Mouse (Mus musculus): ENCODE results near the gene Sectm1b. TPM values are rescaled to one million over a fixed set of nuclear protein-coding genes. Genes with fewer than 3 reads are reported as not detected.

Sectm1b gene
- polyA plus RNA-seq, 1 experiment from 2014 or later, result not detected

DNA sequence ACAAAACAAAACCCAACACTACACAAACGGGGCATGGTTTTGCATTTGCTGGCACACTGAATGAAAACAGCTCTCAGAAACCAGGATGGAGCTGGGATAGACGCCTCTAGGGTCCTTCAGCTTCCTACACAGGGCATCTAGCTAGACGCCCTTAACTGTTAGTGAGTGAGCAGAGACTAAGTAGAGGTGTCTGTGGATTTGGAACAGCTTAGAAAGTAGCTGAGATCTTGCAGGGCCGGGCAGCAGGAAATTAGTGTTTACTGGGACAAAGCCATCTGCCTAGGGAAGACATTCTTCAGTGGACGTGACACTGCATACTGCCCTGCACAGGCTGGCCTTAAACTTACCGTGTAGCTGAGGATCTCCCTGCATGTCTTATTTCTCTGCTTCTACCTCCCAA lies 47.9 kb downstream of the Sectm1b start:
- Histone ChIP-seq H3K27me3 (no peaks in the 10 kb centered on the region), H3K9me3 (no peaks in the 10 kb centered on the region), H3K4me3 (no peak overlapping the region), H3K9ac (no peak overlapping the region), H3K4me1 (peaks cover 15% of the 10 kb centered on the region), H3K36me3 (no peaks in the 10 kb centered on the region), H3K4me2 (peak overlapping the region; percentile 57; the same call in 1 of the 2 replicates), H3K27ac (peak overlapping the region; percentile 42)
- 19% methylated on average over 6 of the region's 6 CpGs for WGBS
- peak; percentile 44; the same call in 1 of the 2 replicates for ATAC-seq (ENCODE audit: borderline replicate concordance, extremely low read depth, low FRiP score, low TSS enrichment)

DNA sequence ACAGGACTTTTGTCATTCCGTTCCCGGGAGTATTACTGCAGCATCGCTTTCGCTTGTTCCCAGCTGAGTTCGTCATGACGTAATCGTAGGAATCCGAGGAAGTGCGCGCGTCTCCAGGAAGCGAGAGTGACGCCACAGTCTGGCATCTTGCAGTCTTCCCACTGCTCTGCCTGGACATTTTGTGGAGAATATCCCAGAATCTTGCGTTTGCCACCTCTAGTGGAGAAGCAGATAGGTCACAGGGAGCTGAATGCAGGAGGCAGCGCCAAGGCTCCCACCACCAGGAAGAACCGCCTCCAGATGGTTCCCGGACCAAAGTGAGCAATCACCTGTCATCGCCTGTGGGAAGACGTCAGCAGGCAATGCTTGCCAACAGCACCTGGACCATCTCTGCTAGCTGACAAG lies 48.5 kb downstream of the Sectm1b start:
- no peaks in the 10 kb centered on the region for H3K9me3 ChIP-seq
- no peaks in the 10 kb centered on the region for H3K36me3 ChIP-seq
- 24% methylated on average over 19 of the region's 19 CpGs for WGBS
- ATAC-seq (ENCODE audit: borderline replicate concordance, extremely low read depth, low FRiP score, low TSS enrichment), result peak; percentile 36; the same call in 1 of the 2 replicates
- peak overlapping the region; percentile 29 for H3K4me3 ChIP-seq
- H3K9ac ChIP-seq, result peak overlapping the region; percentile 26
- peaks cover 15% of the 10 kb centered on the region for H3K4me1 ChIP-seq
- no peaks in the 10 kb centered on the region for H3K27me3 ChIP-seq
- peak overlapping the region; percentile 57 for H3K4me2 ChIP-seq
- H3K27ac ChIP-seq, result 0 out of 2 replicates have a peak overlapping the region, but pooled peaks have one; percentile 24

DNA sequence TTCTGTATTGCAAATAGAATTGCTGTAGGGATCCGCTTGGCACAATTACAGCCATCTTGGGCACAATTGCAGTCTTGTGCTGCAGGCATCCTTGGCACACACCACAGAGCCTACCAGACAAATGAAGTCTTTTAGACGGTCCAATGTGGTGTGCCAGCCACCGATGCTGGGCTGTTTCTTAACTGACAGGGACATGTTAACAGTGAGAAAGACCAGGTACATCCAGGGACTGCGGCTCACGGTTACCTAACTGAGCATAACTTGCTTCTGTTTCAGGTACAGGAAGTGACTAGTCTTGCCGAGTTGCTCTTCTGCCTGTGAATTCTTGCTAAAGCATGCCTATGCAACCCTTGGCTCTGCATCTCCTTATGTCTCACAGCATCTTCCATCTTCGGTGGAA lies 49.7 kb downstream of the Sectm1b start:
- no peaks in the 10 kb centered on the region for H3K27me3 ChIP-seq
- H3K4me1 ChIP-seq, result peaks cover 15% of the 10 kb centered on the region
- WGBS, result 75% methylated on average over 7 of the region's 7 CpGs
- ATAC-seq (ENCODE audit: borderline replicate concordance, extremely low read depth, low FRiP score, low TSS enrichment), result no peak
- H3K4me3 ChIP-seq, result no peak overlapping the region
- no peak overlapping the region for H3K27ac ChIP-seq
- no peaks in the 10 kb centered on the region for H3K9me3 ChIP-seq
- H3K9ac ChIP-seq, result no peak overlapping the region
- no peak overlapping the region for H3K4me2 ChIP-seq
- no peaks in the 10 kb centered on the region for H3K36me3 ChIP-seq

DNA sequence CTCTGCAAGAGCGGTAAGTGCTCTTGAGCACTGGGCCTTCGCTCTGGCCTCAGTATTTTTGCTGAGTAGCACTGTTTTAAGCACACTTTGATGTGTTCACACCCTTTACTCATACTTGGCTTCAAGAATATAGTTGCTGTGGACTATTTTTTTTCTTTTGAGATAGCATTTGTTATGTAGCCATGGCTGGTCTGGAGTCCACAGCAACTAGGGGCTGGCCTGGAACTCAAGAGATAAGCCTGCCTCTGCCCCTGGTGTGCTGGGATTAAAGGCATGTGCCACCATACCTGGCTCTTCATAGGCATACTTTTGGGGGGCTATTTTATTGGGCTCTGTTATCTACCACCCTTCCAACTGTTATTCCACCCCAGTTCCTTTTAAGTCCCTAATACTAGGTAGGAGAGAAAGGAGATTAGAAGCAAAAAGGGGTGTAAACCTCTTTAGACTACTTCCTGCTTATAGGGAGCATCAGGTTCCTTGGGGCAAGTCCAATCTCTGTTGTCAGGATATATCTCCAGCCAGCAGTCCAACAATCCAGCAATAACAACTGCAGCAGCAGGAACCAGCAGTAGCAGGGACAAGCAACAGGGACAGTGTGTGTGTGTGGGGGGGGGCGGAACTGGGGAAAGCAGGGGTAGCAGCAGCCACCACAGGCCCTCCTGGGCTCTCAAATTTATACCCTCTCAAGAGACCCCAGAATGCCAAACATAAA lies 53.2 kb downstream of the Sectm1b start:
- peaks cover 9% of the 10 kb centered on the region for H3K4me1 ChIP-seq
- H3K27me3 ChIP-seq, result no peaks in the 10 kb centered on the region
- 95% methylated on average over 3 of the region's 3 CpGs for WGBS
- no peak for ATAC-seq (ENCODE audit: borderline replicate concordance, extremely low read depth, low FRiP score, low TSS enrichment)
- H3K4me2 ChIP-seq, result no peak overlapping the region
- no peak overlapping the region for H3K27ac ChIP-seq
- no peak overlapping the region for H3K4me3 ChIP-seq
- H3K9me3 ChIP-seq, result no peaks in the 10 kb centered on the region
- no peaks in the 10 kb centered on the region for H3K36me3 ChIP-seq
- no peak overlapping the region for H3K9ac ChIP-seq

DNA sequence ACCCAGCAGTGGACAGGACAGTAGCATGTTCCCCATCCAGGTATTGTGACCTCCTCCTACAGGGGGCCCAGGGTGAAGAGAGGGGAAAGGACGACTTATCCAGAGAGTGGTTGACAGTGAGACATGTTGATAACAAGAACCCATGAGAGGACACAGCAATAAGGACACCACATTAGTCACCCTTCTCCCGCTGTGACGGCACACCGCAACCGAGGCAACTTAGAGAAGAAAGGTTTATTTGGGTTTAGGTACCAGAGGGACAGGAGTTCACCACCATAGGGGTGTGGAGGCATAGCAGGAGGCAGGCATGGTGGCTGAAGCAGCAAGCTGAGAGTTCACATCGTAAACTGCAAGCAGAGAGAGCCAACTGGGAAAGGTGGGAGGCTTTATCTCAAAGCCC lies 57.2 kb downstream of the Sectm1b start:
- WGBS, result 59% methylated on average over 6 of the region's 6 CpGs
- Histone ChIP-seq H3K9me3 (no peaks in the 10 kb centered on the region), H3K27me3 (no peaks in the 10 kb centered on the region), H3K4me3 (no peak overlapping the region), H3K9ac (no peak overlapping the region), H3K36me3 (no peaks in the 10 kb centered on the region), H3K4me2 (no peak overlapping the region), H3K27ac (no peak overlapping the region), H3K4me1 (peaks cover 6% of the 10 kb centered on the region; the same call in 1 of the 2 replicates)
- no peak for ATAC-seq (ENCODE audit: borderline replicate concordance, extremely low read depth, low FRiP score, low TSS enrichment)

DNA sequence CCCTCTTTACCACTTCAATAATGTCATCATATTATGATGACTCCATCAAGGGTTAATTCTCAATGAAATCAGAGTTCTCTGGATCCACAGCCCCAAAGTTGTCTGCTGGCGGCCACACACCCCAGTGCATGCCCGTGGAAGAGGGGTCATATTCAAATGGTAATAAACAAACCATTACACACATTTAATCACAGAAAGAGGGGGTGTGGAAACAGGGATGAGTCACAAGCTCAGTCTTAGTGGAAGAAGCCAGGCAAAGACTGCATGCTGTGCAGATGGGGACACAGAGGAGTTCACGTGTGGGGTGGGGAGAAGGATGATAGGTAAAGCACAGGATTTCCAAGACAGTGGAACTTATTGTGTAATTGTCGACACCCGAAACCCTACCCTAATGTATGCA lies 59.1 kb downstream of the Sectm1b start:
- no peak for ATAC-seq (ENCODE audit: borderline replicate concordance, extremely low read depth, low FRiP score, low TSS enrichment)
- Histone ChIP-seq H3K4me3 (no peak overlapping the region), H3K36me3 (no peaks in the 10 kb centered on the region), H3K9me3 (no peaks in the 10 kb centered on the region), H3K9ac (no peak overlapping the region), H3K4me1 (peaks cover 6% of the 10 kb centered on the region; the same call in 1 of the 2 replicates), H3K4me2 (no peak overlapping the region), H3K27ac (no peak overlapping the region), H3K27me3 (no peaks in the 10 kb centered on the region)
- 56% methylated on average over 5 of the region's 5 CpGs for WGBS

Other genes starting within 250 kb of the Sectm1b start
- gene Fasn, start 239.0 kb downstream of the Sectm1b start, polyA plus RNA-seq (2015; fragmentation: Nextera tagmentation; extraction: Ambion mirVana), result 49.0 and 53.2 TPM in 2 replicates
- gene Ccdc57, start 130.7 kb downstream of the Sectm1b start, polyA plus RNA-seq (2015; fragmentation: Nextera tagmentation; extraction: Ambion mirVana), result 6.6 and 6.8 TPM in 2 replicates
- gene Slc16a3, start 115.1 kb downstream of the Sectm1b start, polyA plus RNA-seq (2015; fragmentation: Nextera tagmentation; extraction: Ambion mirVana), result 67.1 and 73.0 TPM in 2 replicates
- gene Csnk1d, start 72.2 kb downstream of the Sectm1b start, polyA plus RNA-seq (2015; fragmentation: Nextera tagmentation; extraction: Ambion mirVana), result 132 and 133 TPM in 2 replicates
- gene Cd7, start 24.2 kb downstream of the Sectm1b start, polyA plus RNA-seq (2015; fragmentation: Nextera tagmentation; extraction: Ambion mirVana), result 0.65 and 1.5 TPM in 2 replicates
- 0.26 TPM in 1 of 2 replicates, not detected in the other for gene Sectm1a, start 17.7 kb upstream of the Sectm1b start, polyA plus RNA-seq (2015; fragmentation: Nextera tagmentation; extraction: Ambion mirVana)
- gene Tex19.2, start 55.1 kb upstream of the Sectm1b start, polyA plus RNA-seq (2015; fragmentation: Nextera tagmentation; extraction: Ambion mirVana), result not detected in 2 replicates
- gene Tex19.1, start 82.6 kb upstream of the Sectm1b start, polyA plus RNA-seq (2015; fragmentation: Nextera tagmentation; extraction: Ambion mirVana), result 0.09 TPM in 1 of 2 replicates, not detected in the other
- 0.09 TPM in 1 of 2 replicates, not detected in the other for gene Uts2r, start 96.7 kb upstream of the Sectm1b start, polyA plus RNA-seq (2015; fragmentation: Nextera tagmentation; extraction: Ambion mirVana)
- 5.9 and 8.8 TPM in 2 replicates for gene Hexdc, start 140.9 kb upstream of the Sectm1b start, polyA plus RNA-seq (2015; fragmentation: Nextera tagmentation; extraction: Ambion mirVana)
- gene Ogfod3, start 141.1 kb upstream of the Sectm1b start, polyA plus RNA-seq (2015; fragmentation: Nextera tagmentation; extraction: Ambion mirVana), result 25.7 and 27.9 TPM in 2 replicates
- 35.2 and 35.3 TPM in 2 replicates for gene Cybc1, start 165.8 kb upstream of the Sectm1b start, polyA plus RNA-seq (2015; fragmentation: Nextera tagmentation; extraction: Ambion mirVana)
- 47.7 and 51.9 TPM in 2 replicates for gene Narf, start 173.7 kb upstream of the Sectm1b start, polyA plus RNA-seq (2015; fragmentation: Nextera tagmentation; extraction: Ambion mirVana)
- 7.8 and 8.7 TPM in 2 replicates for gene Foxk2, start 196.4 kb upstream of the Sectm1b start, polyA plus RNA-seq (2015; fragmentation: Nextera tagmentation; extraction: Ambion mirVana)